Comparison of ENCODE assay signal across 27 mouse cellular contexts in genomic region chr6:145916401-145916800, GRCm38 (mm10). TPM values are rescaled to one million over a fixed set of nuclear protein-coding genes. Genes with fewer than 3 reads are reported as not detected.
DNase-seq lines count a peak whose midpoint lies in the region; ATAC-seq lines count a peak whose summit lies in the region.
"Had no signal": no experiment of that assay in that cellular context is flagged by ENCODE, and none has a peak within 500 bp of the region (broad histone marks: within the 10 kb centered on the region; RNA-seq: fewer than 3 reads in every experiment).

No protein-coding gene starts in this region.

- H3K36me3 ChIP-seq in forebrain, embryonic 11.5 days (ENCODE audit: control insufficient read depth, insufficient read depth, low read length) = no peaks in the 10 kb centered on the region
- no peaks in the 10 kb centered on the region for H3K36me3 ChIP-seq in forebrain, embryonic 10.5 days (replicated peaks)
- H3K36me3 ChIP-seq in forebrain, embryonic 12.5 days (replicated peaks) = no peaks in the 10 kb centered on the region
- H3K36me3 ChIP-seq in forebrain, embryonic 15.5 days = no peaks in the 10 kb centered on the region
- H3K36me3 ChIP-seq: heart, embryonic 15.5 days had no signal

- no peak overlapping the region for H3K27ac ChIP-seq in forebrain, embryonic 11.5 days (ENCODE audit: low read depth, low read length)
- no peak overlapping the region for H3K27ac ChIP-seq in forebrain, embryonic 10.5 days
- no peak overlapping the region for H3K27ac ChIP-seq in forebrain, embryonic 12.5 days
- no peak overlapping the region for H3K27ac ChIP-seq in forebrain, embryonic 15.5 days (replicated peaks)
- H3K27ac ChIP-seq: heart, adult 2 months; heart, embryonic 15.5 days; hindbrain, embryonic 14.5 days; hindbrain, postnatal 0 days had no signal

- no peak overlapping the region for H3K4me3 ChIP-seq in forebrain, embryonic 11.5 days (ENCODE audit: low read depth, low read length)
- H3K4me3 ChIP-seq in forebrain, embryonic 10.5 days = no peak overlapping the region
- H3K4me3 ChIP-seq in forebrain, embryonic 12.5 days (replicated peaks) = no peak overlapping the region
- no peak overlapping the region for H3K4me3 ChIP-seq in forebrain, embryonic 15.5 days
- H3K4me3 ChIP-seq: heart, adult 2 months; heart, embryonic 15.5 days had no signal

- 0 out of 2 replicates have a peak, but pooled peaks have one; percentile 49 for ATAC-seq in forebrain, embryonic 11.5 days (replicated peaks; ENCODE audit: low FRiP score)
- peak; percentile 11; the same call in 1 of the 2 replicates for ATAC-seq in forebrain, embryonic 12.5 days (ENCODE audit: low FRiP score)
- peak; percentile 46 for ATAC-seq in forebrain, embryonic 15.5 days (replicated peaks)
- ATAC-seq: activated CD4-positive, CD25-positive, alpha-beta regulatory T cell, adult 4 months; hindbrain, postnatal 0 days; inflammation-experienced regulatory T-cells, adult 6 months; intestine, embryonic 16.5 days had no signal

- WGBS in forebrain, embryonic 11.5 days = 28% methylated on average over 6 of the region's 6 CpGs
- WGBS in forebrain, embryonic 10.5 days = 47% methylated on average over 6 of the region's 6 CpGs
- 20% methylated on average over 6 of the region's 6 CpGs for WGBS in forebrain, embryonic 12.5 days
- 11% methylated on average over 6 of the region's 6 CpGs for WGBS in forebrain, embryonic 15.5 days

- H3K4me2 ChIP-seq in forebrain, embryonic 11.5 days (ENCODE audit: low read depth, low read length, severe bottlenecking) = no peak overlapping the region
- no peak overlapping the region for H3K4me2 ChIP-seq in forebrain, embryonic 12.5 days
- H3K4me2 ChIP-seq in forebrain, embryonic 15.5 days (replicated peaks) = no peak overlapping the region
- H3K4me2 ChIP-seq: heart, embryonic 11.5 days; heart, embryonic 15.5 days; hindbrain, embryonic 14.5 days had no signal

- no peak overlapping the region for H3K9ac ChIP-seq in forebrain, embryonic 11.5 days (ENCODE audit: low read length)
- H3K9ac ChIP-seq in forebrain, embryonic 12.5 days = no peak overlapping the region
- no peak overlapping the region for H3K9ac ChIP-seq in forebrain, embryonic 15.5 days (replicated peaks)
- H3K9ac ChIP-seq: heart, embryonic 15.5 days; hindbrain, embryonic 14.5 days had no signal

- no peaks in the 10 kb centered on the region for H3K4me1 ChIP-seq in forebrain, embryonic 11.5 days (replicated peaks; ENCODE audit: control insufficient read depth, insufficient read depth, low read length)
- H3K4me1 ChIP-seq in forebrain, embryonic 10.5 days = peaks cover 16% of the 10 kb centered on the region
- H3K4me1 ChIP-seq in forebrain, embryonic 12.5 days = peaks cover 4% of the 10 kb centered on the region; the same call in 1 of the 2 replicates
- peaks cover 8% of the 10 kb centered on the region; the same call in 1 of the 2 replicates for H3K4me1 ChIP-seq in forebrain, embryonic 15.5 days
- H3K4me1 ChIP-seq: heart, embryonic 15.5 days had no signal

- H3K27me3 ChIP-seq in forebrain, embryonic 11.5 days (ENCODE audit: control insufficient read depth, insufficient read depth, low read length) = no peaks in the 10 kb centered on the region
- 0 out of 2 replicates have a peak, but pooled peaks cover 6% of the 10 kb centered on the region for H3K27me3 ChIP-seq in forebrain, embryonic 10.5 days (ENCODE audit: poor library complexity, severe bottlenecking)
- 0 out of 2 replicates have a peak, but pooled peaks cover 7% of the 10 kb centered on the region for H3K27me3 ChIP-seq in forebrain, embryonic 12.5 days
- H3K27me3 ChIP-seq in forebrain, embryonic 15.5 days = no peaks in the 10 kb centered on the region
- H3K27me3 ChIP-seq: heart, embryonic 15.5 days had no signal

- no peaks in the 10 kb centered on the region for H3K9me3 ChIP-seq in forebrain, embryonic 11.5 days (ENCODE audit: control insufficient read depth, low read length)
- H3K9me3 ChIP-seq in forebrain, embryonic 10.5 days = no peaks in the 10 kb centered on the region
- no peaks in the 10 kb centered on the region for H3K9me3 ChIP-seq in forebrain, embryonic 12.5 days
- H3K9me3 ChIP-seq in forebrain, embryonic 15.5 days = no peaks in the 10 kb centered on the region
- H3K9me3 ChIP-seq: heart, embryonic 15.5 days had no signal

- no peak for DNase-seq in forebrain, embryonic 11.5 days (ENCODE audit: low spot score)
- DNase-seq in forebrain, embryonic 10.5 days (ENCODE audit: extremely low spot score, low spot score) = no peak
- DNase-seq in brain, adult 2 months (ENCODE audit: low read depth, low spot score) = peak; percentile 32
- DNase-seq in urinary bladder, postnatal 10 days (ENCODE audit: low spot score) = no peak
- no peak for DNase-seq in gastrocnemius, adult 18-20 months (ENCODE audit: low spot score)
- DNase-seq in layer of hippocampus, adult 11-12 months (ENCODE audit: low spot score) = no peak
- DNase-seq: adrenal gland, postnatal 10 days; adrenal gland, postnatal 36 days; cerebellum, adult 18-20 months; cerebellum, adult 9-10 months; cerebellum, postnatal 14 days; gastrocnemius, postnatal 10 days; gastrocnemius, postnatal 36 days; heart, adult 2 months; heart, postnatal 10 days; heart, postnatal 4 days; kidney, adult 18-20 months had no signal

RNA-seq across cellular contexts. Expression of gene Sspn, which starts 15.0 kb away (rescaled TPM):
- polyA plus RNA-seq in forebrain, embryonic 11.5 days (2014; fragmentation: Nextera tagmentation; extraction: Ambion mirVana) = 1.9 and 2.0 TPM in 2 replicates
- 1.4 and 1.8 TPM in 2 replicates for polyA plus RNA-seq in forebrain, embryonic 10.5 days (2016; fragmentation: Nextera tagmentation; extraction: Ambion mirVana)
- 2.7 and 3.2 TPM in 2 replicates for polyA plus RNA-seq in forebrain, embryonic 12.5 days (2016; fragmentation: Nextera tagmentation; extraction: Ambion mirVana)
- 1.9 and 2.3 TPM in 2 replicates for polyA plus RNA-seq in forebrain, embryonic 15.5 days (2015; fragmentation: Nextera tagmentation; extraction: Ambion mirVana)
- 10 to 100 TPM; 39.5 to 43.1 TPM for total RNA-seq in gastrocnemius, adult 18-20 months (2021)
- total RNA-seq: granulocyte monocyte progenitor cell, adult 5-6 weeks had no signal
- polyA plus RNA-seq: activated CD4-positive, CD25-positive, alpha-beta regulatory T cell, adult 4 months had no signal

RNA-seq across cellular contexts. Expression of gene Bhlhe41, which starts 51.0 kb away (rescaled TPM):
- polyA plus RNA-seq in forebrain, embryonic 11.5 days (2014; fragmentation: Nextera tagmentation; extraction: Ambion mirVana) = 2.1 and 2.4 TPM in 2 replicates
- polyA plus RNA-seq in forebrain, embryonic 10.5 days (2016; fragmentation: Nextera tagmentation; extraction: Ambion mirVana) = 1.6 and 2.1 TPM in 2 replicates
- 1.5 and 1.6 TPM in 2 replicates for polyA plus RNA-seq in forebrain, embryonic 12.5 days (2016; fragmentation: Nextera tagmentation; extraction: Ambion mirVana)
- 2.5 and 2.9 TPM in 2 replicates for polyA plus RNA-seq in forebrain, embryonic 15.5 days (2015; fragmentation: Nextera tagmentation; extraction: Ambion mirVana)
- total RNA-seq in gastrocnemius, adult 18-20 months (2021) = 10 to 100 TPM; 30.3 to 38.1 TPM
- total RNA-seq: granulocyte monocyte progenitor cell, adult 5-6 weeks had no signal
